Mouse (Mus musculus): Measurements from ENCODE around the gene Ece2.

Gene Ece2

DNA sequence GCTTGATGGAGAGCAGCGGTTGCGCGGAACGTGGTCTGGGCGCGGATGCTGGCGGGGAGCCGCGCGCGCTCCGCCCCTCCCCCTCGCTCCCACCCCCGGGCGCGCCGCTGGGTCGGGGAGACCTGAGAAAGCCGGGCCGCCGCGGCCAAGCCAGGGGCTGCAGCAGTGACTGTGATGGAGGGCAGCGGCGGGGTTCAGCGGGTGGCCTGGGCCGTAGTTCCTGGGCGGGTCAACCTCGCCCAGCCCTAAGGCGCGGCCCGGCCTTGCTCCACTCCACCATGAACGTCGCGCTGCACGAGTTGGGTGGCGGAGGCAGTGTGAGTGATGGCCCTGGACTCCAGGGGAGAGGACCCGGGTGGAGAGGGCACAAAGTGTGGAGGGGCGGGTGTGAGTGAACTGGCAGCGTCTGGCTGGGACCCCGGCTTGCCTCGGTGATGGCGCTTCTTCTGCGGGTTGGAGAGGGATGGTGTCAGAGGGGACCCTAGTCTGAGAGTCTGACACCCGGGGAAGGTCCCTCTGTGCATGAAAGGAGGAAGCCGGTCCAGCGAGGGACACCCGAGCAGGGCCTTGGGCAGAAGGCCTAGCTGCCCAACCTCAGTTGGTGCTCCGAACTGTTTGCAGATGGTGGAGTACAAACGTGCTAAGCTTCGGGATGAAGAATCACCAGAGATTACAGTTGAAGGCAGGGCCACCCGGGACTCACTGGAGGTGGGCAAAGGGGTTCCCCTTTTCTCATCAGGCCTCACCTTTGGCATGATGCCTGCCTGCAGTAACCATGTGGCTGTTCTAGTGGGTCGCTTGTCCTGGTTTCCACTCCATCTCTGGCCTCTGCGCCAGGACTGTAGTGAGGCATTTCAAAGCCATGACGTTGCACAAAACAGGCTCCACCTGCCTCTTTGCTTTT lies at the start of gene Ece2:
Ece2 (plus strand) TSS at position 98 of the 904 bp plus-strand sequence.
- H3K27me3 ChIP-seq (ENCODE audit: control insufficient read depth, insufficient read depth, low read length, poor library complexity, severe bottlenecking): no peaks in the 10 kb centered on the region
- DNase-seq (ENCODE audit: low read depth, low spot score): no peak
- H3K36me3 ChIP-seq (ENCODE audit: control insufficient read depth, insufficient read depth, low read length, poor library complexity, severe bottlenecking): no peaks in the 10 kb centered on the region

DNA sequence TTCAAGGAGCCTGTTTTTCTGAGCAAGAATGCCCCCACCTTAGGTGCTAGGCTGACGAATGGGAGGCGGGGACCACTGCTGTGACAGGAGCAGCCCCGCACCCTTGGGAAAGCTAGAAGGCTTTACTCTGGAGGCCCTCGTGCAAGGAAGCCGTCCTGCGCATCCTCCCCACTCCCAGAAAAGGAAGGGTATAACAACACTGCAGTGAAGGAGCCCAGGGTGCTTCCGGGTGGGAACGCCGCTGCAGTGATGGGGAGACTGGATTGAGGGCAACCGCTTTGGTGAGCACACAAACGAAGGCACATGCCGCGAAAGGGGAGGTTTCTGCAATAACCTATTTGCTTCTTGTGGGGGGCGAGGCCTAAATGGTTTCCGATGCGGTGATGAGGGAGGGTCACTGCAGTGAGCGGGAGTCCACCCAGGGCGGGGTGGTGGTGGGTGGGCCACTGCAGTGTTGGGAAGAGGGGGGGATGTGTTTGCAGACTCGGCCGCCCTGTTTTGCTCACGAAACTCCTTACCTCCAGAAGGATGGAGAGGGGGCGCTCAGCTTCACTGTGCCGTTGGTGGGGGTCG lies 40.2 kb upstream of the Ece2 start, which contains the start of gene Vwa5b2:
Vwa5b2 (plus strand) TSS at position 106 of the 573 bp plus-strand sequence.
- Histone ChIP-seq H3K36me3 (ENCODE audit: control insufficient read depth, insufficient read depth, low read length, poor library complexity, severe bottlenecking) (no peaks in the 10 kb centered on the region), H3K27me3 (ENCODE audit: control insufficient read depth, insufficient read depth, low read length, poor library complexity, severe bottlenecking) (0 out of 2 replicates have a peak, but pooled peaks cover 1% of the 10 kb centered on the region)
- no peak for DNase-seq (ENCODE audit: low read depth, low spot score)

DNA sequence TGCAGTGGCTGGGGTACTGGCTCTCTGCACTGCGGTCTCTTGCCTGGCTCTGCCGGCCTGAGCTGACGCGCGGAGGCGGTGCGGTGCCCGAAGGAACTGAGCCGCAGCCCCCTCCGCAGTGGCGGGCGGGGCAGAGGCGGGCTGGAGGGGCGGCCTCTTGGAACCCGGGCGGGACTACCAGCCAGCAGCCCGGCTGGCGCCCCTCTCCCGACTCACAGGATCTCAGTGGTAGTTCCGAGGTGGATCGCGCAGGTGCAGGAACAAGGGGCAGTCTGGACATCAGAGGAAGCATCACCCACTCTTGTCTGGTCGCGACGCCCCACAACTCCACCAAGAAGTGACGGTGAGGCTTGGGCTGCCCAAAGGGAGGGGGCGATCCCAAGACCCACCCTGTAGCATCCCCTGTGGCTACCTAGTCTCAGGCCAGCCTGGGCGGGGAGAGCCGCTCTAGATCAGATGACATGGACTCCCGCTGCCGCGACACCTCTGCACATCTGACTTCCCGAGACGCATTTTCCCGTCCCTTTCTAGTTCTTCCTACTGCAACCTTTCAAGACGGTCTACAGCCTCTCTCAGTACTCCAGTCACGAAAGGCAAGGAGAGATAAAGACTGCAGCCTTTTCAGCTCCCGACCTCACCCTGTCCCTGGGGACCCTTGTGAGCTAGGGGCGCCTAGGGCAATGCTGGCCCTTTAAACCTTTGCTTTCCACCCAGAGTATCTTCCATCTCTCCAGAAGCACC lies 39.5 kb upstream of the Ece2 start:
- H3K27me3 ChIP-seq (ENCODE audit: control insufficient read depth, insufficient read depth, low read length, poor library complexity, severe bottlenecking): 0 out of 2 replicates have a peak, but pooled peaks cover 1% of the 10 kb centered on the region
- no peaks in the 10 kb centered on the region for H3K36me3 ChIP-seq (ENCODE audit: control insufficient read depth, insufficient read depth, low read length, poor library complexity, severe bottlenecking)
- no peak for DNase-seq (ENCODE audit: low read depth, low spot score)

DNA sequence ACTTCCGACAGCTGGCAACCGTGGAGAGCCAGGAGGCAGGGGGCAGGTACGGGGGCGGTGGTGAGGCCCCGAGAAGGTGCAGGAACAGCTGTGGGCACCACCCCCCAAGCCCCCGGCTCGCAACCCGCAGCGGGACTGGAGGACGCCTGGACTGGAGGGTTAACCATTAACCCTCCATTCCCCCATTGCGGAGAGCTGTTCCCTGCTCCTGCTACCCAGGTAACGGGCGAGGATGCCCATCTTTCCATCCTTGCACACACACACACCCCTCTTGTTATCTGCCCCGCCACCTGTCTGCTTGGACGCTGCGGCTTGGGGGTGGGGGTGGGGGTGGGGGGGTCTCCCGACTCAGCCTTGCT lies 39.0 kb upstream of the Ece2 start:
- Histone ChIP-seq H3K36me3 (ENCODE audit: control insufficient read depth, insufficient read depth, low read length, poor library complexity, severe bottlenecking) (no peaks in the 10 kb centered on the region), H3K27me3 (ENCODE audit: control insufficient read depth, insufficient read depth, low read length, poor library complexity, severe bottlenecking) (0 out of 2 replicates have a peak, but pooled peaks cover 1% of the 10 kb centered on the region)
- no peak for DNase-seq (ENCODE audit: low read depth, low spot score)

DNA sequence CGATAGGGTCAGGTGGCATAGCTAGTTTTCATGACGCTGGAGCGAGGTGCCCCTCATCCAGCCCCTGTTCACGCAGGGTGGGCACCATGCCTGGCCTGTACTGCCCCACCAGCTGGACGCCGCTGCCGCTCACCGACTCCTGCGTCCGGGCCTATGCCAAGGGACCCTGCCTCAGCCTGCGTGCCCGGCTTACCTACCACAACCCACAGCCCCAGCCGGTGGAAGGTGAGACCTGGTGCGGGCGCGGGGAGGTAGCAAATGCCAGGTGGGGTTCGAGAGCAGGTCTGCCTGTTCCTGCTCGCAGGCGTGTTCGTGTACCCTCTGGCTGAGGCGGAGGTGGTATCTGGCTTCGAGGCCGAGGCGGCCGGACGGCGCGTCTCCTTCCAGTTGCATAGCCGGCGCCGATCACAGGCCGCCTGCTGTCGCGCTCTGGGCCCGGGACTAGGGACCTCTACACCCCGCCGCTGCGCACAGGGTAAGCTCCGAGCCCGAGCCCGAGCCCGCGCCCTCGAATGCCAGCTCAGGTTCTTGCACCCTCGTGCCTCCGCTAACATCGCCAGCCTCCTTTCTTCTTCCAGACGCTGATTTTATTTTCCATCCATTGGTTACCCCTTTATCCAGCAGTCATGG lies 38.4 kb upstream of the Ece2 start:
- no peak for DNase-seq (ENCODE audit: low read depth, low spot score)
- no peaks in the 10 kb centered on the region for H3K36me3 ChIP-seq (ENCODE audit: control insufficient read depth, insufficient read depth, low read length, poor library complexity, severe bottlenecking)
- 0 out of 2 replicates have a peak, but pooled peaks cover 1% of the 10 kb centered on the region for H3K27me3 ChIP-seq (ENCODE audit: control insufficient read depth, insufficient read depth, low read length, poor library complexity, severe bottlenecking)

DNA sequence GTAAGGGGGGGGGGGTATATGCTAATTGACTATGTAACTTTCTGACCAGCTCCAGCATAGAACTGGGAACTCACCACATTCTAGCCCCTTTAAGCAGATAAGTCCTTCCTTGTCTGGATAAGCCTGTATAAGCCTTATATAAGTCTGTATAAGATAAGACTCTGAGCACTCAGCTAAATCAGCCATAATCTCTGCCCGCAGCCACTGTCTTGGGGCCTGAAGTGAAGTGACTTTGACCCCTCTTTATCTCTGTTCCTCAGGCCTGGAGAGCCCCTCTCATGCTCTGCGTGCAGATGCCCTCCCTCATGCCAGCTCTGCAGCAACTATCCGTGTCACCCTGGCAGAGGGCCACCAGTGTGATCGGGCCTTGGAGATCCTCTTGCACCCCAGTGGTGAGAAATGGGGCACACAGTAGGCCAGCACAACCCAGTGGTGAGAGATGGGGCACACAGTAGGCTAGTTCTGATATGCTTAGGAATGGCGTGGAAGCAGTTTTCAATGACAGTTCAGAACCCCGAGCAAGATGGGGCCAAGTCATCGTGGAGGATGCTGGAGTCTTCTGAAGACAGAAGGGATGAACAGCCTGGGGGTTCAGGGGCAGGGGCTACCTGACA lies 34.5 kb upstream of the Ece2 start:
- DNase-seq (ENCODE audit: low read depth, low spot score): no peak
- no peaks in the 10 kb centered on the region for H3K36me3 ChIP-seq (ENCODE audit: control insufficient read depth, insufficient read depth, low read length, poor library complexity, severe bottlenecking)
- 0 out of 2 replicates have a peak, but pooled peaks cover 1% of the 10 kb centered on the region for H3K27me3 ChIP-seq (ENCODE audit: control insufficient read depth, insufficient read depth, low read length, poor library complexity, severe bottlenecking)

DNA sequence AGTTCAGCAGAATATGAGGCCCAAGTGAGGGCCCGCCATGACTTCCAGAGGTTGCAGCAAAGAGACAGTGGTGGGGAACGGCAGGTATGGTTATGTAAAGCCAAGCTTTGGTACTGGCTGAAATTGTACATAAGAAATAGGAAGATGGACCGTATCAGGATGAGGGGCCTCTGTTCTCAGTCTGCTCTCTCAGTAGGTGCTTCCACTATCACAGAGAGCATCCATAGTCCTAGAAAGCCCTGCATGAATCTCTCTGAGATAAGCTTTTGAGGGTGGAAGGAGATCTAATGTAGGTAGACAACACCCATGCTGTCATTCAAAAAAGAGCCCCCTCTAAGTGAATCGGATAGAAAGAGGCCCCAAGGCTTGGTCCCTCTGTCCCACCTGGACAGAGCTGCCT lies 33.9 kb upstream of the Ece2 start:
- 0 out of 2 replicates have a peak, but pooled peaks cover 4% of the 10 kb centered on the region for H3K27me3 ChIP-seq (ENCODE audit: control insufficient read depth, insufficient read depth, low read length, poor library complexity, severe bottlenecking)
- no peaks in the 10 kb centered on the region for H3K36me3 ChIP-seq (ENCODE audit: control insufficient read depth, insufficient read depth, low read length, poor library complexity, severe bottlenecking)
- no peak for DNase-seq (ENCODE audit: low read depth, low spot score)

DNA sequence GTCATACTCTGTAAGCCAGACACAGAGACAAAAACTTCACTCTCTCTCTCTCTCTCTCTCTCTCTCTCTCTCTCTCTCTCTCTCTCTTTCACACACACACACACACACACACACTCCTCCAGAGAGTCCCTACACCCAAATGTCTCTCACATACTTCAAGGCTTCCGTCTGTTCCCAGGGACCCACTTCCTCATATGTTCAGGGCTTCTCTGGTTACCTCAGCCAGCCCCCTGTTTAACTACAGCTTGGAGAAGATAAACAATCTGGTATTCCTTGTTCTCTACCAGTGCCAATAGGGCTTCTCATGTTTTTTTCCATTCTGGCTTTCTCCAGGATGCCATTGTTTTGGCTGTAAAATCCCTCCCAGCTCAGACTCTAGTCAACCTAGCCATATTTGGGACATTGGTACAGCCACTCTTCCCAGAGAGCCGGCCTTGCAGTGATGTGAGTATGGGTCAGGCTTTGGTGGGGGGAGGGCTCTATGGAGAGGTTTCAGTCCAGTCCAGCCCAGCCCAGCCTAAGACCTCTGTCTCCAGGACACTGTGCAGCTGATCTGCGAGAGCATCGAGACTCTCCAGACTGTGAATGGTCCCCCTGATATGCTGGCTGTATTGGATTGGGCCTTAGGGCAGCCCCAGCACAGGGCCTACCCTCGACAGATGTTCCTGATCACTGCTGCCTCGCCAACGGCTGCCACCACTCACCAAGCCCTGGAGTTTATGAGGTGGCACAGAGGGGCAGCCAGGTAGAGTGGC lies 32.8 kb upstream of the Ece2 start:
- H3K27me3 ChIP-seq (ENCODE audit: control insufficient read depth, insufficient read depth, low read length, poor library complexity, severe bottlenecking): 0 out of 2 replicates have a peak, but pooled peaks cover 2% of the 10 kb centered on the region
- no peaks in the 10 kb centered on the region for H3K36me3 ChIP-seq (ENCODE audit: control insufficient read depth, insufficient read depth, low read length, poor library complexity, severe bottlenecking)
- DNase-seq (ENCODE audit: low read depth, low spot score): no peak

DNA sequence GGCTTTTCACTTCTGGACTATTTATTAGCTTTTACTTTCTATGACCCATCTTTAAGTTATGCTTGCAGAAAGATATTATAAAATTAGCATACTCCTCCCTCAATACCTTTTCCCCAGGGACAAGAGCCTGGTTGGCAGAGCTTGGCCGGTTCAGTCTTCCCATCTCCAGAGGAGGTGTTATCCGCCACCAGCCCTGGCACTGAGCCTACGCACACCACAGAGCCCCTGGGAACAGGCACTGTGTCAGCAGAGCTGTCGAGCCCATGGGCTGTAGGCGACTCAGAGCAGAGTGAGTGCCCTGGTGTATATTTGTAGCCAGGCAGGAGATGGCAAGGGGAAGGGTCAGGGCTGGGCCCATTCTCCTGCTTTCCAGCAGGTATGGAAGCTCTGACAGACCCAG lies 29.1 kb upstream of the Ece2 start:
- H3K27me3 ChIP-seq (ENCODE audit: control insufficient read depth, insufficient read depth, low read length, poor library complexity, severe bottlenecking): 0 out of 2 replicates have a peak, but pooled peaks cover 2% of the 10 kb centered on the region
- DNase-seq (ENCODE audit: low read depth, low spot score): no peak
- no peaks in the 10 kb centered on the region for H3K36me3 ChIP-seq (ENCODE audit: control insufficient read depth, insufficient read depth, low read length, poor library complexity, severe bottlenecking)

DNA sequence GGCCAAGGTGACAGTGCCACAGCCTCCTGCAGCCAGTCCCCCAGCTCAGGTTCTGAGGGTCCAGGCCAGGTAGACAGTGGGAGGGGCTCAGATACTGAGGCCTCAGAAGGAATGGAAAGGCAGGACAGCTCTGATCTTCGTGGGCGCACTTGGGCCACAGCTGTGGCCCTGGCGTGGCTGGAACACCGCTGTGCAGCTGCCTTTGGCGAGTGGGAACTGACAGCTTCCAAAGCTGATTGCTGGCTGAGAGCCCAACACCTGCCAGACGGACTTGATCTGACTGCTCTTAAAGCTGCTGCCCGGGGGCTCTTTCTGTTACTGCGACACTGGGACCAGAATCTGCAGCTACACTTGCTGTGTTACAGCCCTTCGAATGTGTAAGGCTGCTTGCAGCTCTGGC lies 24.9 kb upstream of the Ece2 start:
- no peak for DNase-seq (ENCODE audit: low read depth, low spot score)
- Histone ChIP-seq H3K27me3 (ENCODE audit: control insufficient read depth, insufficient read depth, low read length, poor library complexity, severe bottlenecking) (0 out of 2 replicates have a peak, but pooled peaks cover 2% of the 10 kb centered on the region), H3K36me3 (ENCODE audit: control insufficient read depth, insufficient read depth, low read length, poor library complexity, severe bottlenecking) (no peaks in the 10 kb centered on the region)

DNA sequence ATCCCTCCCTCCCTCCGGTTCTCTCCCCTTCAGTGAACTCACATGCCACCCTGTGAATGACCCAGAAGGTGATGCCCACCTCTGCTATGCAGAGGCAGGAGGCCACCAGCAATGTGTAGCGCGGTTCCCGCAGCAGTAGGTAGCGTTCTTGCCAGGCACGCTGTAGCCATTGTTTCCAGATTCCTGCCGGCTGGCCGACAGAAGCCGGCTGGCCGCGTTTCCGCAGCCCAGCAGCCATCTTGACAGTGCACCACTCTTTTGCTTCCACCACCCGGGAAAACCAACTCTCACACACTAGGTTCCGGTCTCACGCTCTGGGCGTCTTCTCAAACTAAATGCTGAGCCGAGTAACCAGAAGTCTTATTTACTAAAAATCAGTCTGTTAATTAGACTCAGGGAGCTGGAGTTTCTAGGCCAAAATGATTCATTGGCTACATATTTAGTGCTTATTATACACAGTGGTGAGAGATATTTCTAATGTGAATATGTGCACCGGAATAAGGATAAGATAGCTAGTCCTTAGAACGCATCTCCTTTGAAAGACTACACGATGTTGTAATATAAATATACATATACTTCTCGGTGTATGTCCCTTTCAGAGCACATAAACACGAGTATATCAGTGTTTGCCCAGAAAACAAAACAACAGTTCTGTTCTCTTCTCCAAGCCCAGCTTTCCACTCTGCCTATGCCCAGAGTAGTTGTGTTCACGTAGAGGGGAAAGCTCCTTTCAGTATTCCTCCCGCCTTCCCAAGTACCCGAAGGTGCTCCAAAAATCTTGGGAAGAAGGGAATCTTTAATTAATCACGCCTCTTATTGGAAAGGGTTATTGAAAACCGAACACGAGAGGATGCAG lies 18.9 kb upstream of the Ece2 start:
- H3K27me3 ChIP-seq (ENCODE audit: control insufficient read depth, insufficient read depth, low read length, poor library complexity, severe bottlenecking): no peaks in the 10 kb centered on the region
- no peaks in the 10 kb centered on the region for H3K36me3 ChIP-seq (ENCODE audit: control insufficient read depth, insufficient read depth, low read length, poor library complexity, severe bottlenecking)
- DNase-seq (ENCODE audit: low read depth, low spot score): peak; percentile 88

DNA sequence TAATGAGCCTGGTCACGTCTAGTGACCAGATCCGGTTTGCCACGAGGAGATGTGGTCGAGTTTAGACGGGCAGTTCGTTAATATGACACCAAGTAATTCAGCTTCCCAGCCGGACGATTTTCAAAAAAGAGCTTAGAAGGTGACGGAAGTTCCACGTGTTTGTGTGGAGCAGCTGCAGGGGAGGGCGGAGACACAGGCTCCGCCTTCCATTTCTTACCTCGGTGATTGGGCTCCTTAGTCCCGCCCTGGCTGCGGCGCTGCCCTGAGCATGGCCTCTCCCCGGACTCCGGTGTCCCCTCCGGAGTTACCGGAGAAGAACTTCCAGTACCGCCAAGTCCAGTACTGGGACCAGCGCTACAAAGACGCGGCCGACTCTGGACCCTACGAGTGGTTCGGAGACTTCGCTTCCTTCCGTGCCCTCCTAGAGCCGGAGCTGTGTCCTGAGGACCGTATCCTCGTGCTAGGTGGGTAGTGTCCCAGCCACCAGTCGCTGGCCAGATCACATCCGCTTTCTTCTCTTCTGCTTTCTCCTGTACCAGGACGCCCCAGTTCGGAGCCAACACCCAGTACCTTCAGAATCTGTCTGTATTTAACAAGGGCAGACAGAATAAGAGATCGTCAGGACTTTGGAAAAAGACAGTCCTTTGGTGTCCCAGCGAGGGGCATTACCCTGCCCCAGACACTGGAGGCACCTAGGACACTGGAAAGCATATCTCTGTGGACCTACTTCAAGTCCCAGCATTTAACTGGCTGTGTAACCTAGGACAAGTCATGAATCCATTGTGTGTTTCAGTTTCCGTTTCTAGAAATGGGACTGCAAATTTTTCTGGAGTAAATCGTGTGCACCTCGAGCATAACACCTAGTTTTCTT lies 18.0 kb upstream of the Ece2 start, which contains the start of the genes Eef1akmt4, Gm49333 and Alg3:
Eef1akmt4 (plus strand) TSS at position 237 of the 871 bp plus-strand sequence.
Gm49333 (plus strand) TSS at position 254 of the 871 bp plus-strand sequence.
Alg3 (minus strand) TSS at position 379 of the 871 bp plus-strand sequence.
- Histone ChIP-seq H3K27me3 (ENCODE audit: control insufficient read depth, insufficient read depth, low read length, poor library complexity, severe bottlenecking) (no peaks in the 10 kb centered on the region), H3K36me3 (ENCODE audit: control insufficient read depth, insufficient read depth, low read length, poor library complexity, severe bottlenecking) (no peaks in the 10 kb centered on the region)
- DNase-seq (ENCODE audit: low read depth, low spot score): peak; percentile 90

Data from splenic B cell, adult 2 months (primary cell).